Mouse (Mus musculus) spleen, adult 2 months (tissue): ENCODE results near the gene Tmc6. TPM values are rescaled to one million over a fixed set of nuclear protein-coding genes. Genes with fewer than 3 reads are reported as not detected.

ENCODE experiments used
- DNase-seq, 2 experiments: peaks; one replicate each; pipeline versions ENCODE4 v3.0.0 to v3.0.0-alpha.2; 2012 to 2021; ENCODE audit warnings: low spot score in 2 of 2, low read depth in 1 of 2
- H3K27ac ChIP-seq: fragments of 200-500 bp; 2 replicates; pipeline ENCODE4 v1.5.1; 2012; ENCODE audit warnings: low read length, inconsistent platforms; ENCODE audit not compliant: insufficient read depth
- H3K27me3 ChIP-seq: fragments of 200-500 bp; 2 replicates; pipeline ENCODE4 v1.6.1; 2012; ENCODE audit warnings: mild to moderate bottlenecking, moderate library complexity, low read length, inconsistent platforms; ENCODE audit not compliant: control insufficient read depth, insufficient read depth
- H3K36me3 ChIP-seq: fragments of 200-500 bp; 2 replicates; pipeline ENCODE4 v1.6.1; 2012; ENCODE audit warnings: mild to moderate bottlenecking, low read length, inconsistent platforms; ENCODE audit not compliant: control insufficient read depth, insufficient read depth
- H3K4me1 ChIP-seq: fragments of 200-500 bp; 2 replicates; pipeline ENCODE4 v1.6.1; 2011; ENCODE audit warnings: inconsistent platforms; ENCODE audit not compliant: control insufficient read depth, insufficient read depth, insufficient read length
- H3K4me3 ChIP-seq: fragments of 200-500 bp; 2 replicates; pipeline ENCODE4 v1.5.1; 2011; ENCODE audit warnings: mild to moderate bottlenecking, inconsistent platforms; ENCODE audit not compliant: insufficient read depth, insufficient read length; ENCODE audit errors: extremely low read depth
- CTCF ChIP-seq: fragments of 200-500 bp; IDR thresholded peaks from 2 replicates; pipeline ENCODE4 v1.5.1; 2011; ENCODE audit warnings: mild to moderate bottlenecking, inconsistent platforms; ENCODE audit not compliant: insufficient read depth, insufficient read length, insufficient replicate concordance; ENCODE audit errors: extremely low read depth
- POLR2A ChIP-seq: fragments of 200-500 bp; IDR thresholded peaks from 2 replicates; pipeline ENCODE4 v1.6.1; 2011; ENCODE audit warnings: low read depth, low read length, inconsistent platforms
- WGBS: fragments of 180-500 bp; shearing (Covaris S2); methylation state at CpG from one replicate; pipeline ENCODE4 v1.1.7; 2018; 5-methylcytosine and 5-hydroxymethylcytosine counted together
- polyA plus RNA-seq: library from polyadenylated mRNA; depleted of rRNA; stranded (reverse); fragments of >200 nt; gene quantifications from 2 replicates; pipeline ENCODE4 v1.2.3, GENCODE M21; 2012

Gene Tmc6
- polyA plus RNA-seq, 1 experiment = 119 TPM

- 91% methylated on average over 8 of the region's 8 CpGs for WGBS
- Histone ChIP-seq H3K27me3 (no peaks in the 10 kb centered on the region), H3K4me1 (no peaks in the 10 kb centered on the region), H3K4me3 (no peak overlapping the region), H3K27ac (no peak overlapping the region), H3K36me3 (peaks cover 50% of the 10 kb centered on the region)
- no peak for DNase-seq
- no peak for TF ChIP-seq POLR2A
- TF ChIP-seq CTCF = no peak
These were observed 39.8 kb downstream of the Tmc6 start for GRCm38 (mm10) chr11:117742243-117742642.

- DNase-seq = no peak
- no peaks in the 10 kb centered on the region for H3K27me3 ChIP-seq
- 91% methylated on average over 6 of the region's 6 CpGs for WGBS
- no peak overlapping the region for H3K4me3 ChIP-seq
- no peaks in the 10 kb centered on the region for H3K4me1 ChIP-seq
- no peak overlapping the region for H3K27ac ChIP-seq
- H3K36me3 ChIP-seq = peaks cover 56% of the 10 kb centered on the region
- TF ChIP-seq POLR2A (no peak), CTCF (no peak)
These were observed 40.9 kb downstream of the Tmc6 start for GRCm38 (mm10) chr11:117741128-117741527.

GRCm38 (mm10) chr11:117738123-117738522 lies 43.9 kb downstream of the Tmc6 start:
- DNase-seq = no peak
- no peaks in the 10 kb centered on the region for H3K27me3 ChIP-seq
- peaks cover 54% of the 10 kb centered on the region for H3K36me3 ChIP-seq
- TF ChIP-seq POLR2A (no peak), CTCF (no peak)
- 90% methylated on average over 5 of the region's 5 CpGs for WGBS
- H3K4me3 ChIP-seq = no peak overlapping the region
- H3K27ac ChIP-seq = no peak overlapping the region
- H3K4me1 ChIP-seq = no peaks in the 10 kb centered on the region

GRCm38 (mm10) chr11:117736037-117736689 lies 45.8 kb downstream of the Tmc6 start:
- Histone ChIP-seq H3K27me3 (no peaks in the 10 kb centered on the region), H3K4me3 (no peak overlapping the region), H3K27ac (no peak overlapping the region), H3K36me3 (peaks cover 45% of the 10 kb centered on the region), H3K4me1 (no peaks in the 10 kb centered on the region)
- DNase-seq = no peak
- WGBS = 76% methylated on average over 5 of the region's 5 CpGs
- no peak for TF ChIP-seq POLR2A
- no peak for TF ChIP-seq CTCF

GRCm38 (mm10) chr11:117731470-117731869 lies 50.5 kb downstream of the Tmc6 start:
- peaks cover 21% of the 10 kb centered on the region for H3K36me3 ChIP-seq
- no peak for TF ChIP-seq CTCF
- no peak for TF ChIP-seq POLR2A
- no peaks in the 10 kb centered on the region for H3K27me3 ChIP-seq
- H3K27ac ChIP-seq = no peak overlapping the region
- no peak for DNase-seq
- H3K4me1 ChIP-seq = no peaks in the 10 kb centered on the region
- no peak overlapping the region for H3K4me3 ChIP-seq
- 98% methylated on average over 7 of the region's 7 CpGs for WGBS

- no peak overlapping the region for H3K4me3 ChIP-seq
- H3K36me3 ChIP-seq = peaks cover 16% of the 10 kb centered on the region
- no peak overlapping the region for H3K27ac ChIP-seq
- WGBS = 70% methylated on average over 4 of the region's 4 CpGs
- DNase-seq = no peak
- H3K27me3 ChIP-seq = no peaks in the 10 kb centered on the region
- H3K4me1 ChIP-seq = no peaks in the 10 kb centered on the region
- TF ChIP-seq POLR2A (no peak), CTCF (no peak)
These were observed 51.5 kb downstream of the Tmc6 start for GRCm38 (mm10) chr11:117730490-117730838.

DNA sequence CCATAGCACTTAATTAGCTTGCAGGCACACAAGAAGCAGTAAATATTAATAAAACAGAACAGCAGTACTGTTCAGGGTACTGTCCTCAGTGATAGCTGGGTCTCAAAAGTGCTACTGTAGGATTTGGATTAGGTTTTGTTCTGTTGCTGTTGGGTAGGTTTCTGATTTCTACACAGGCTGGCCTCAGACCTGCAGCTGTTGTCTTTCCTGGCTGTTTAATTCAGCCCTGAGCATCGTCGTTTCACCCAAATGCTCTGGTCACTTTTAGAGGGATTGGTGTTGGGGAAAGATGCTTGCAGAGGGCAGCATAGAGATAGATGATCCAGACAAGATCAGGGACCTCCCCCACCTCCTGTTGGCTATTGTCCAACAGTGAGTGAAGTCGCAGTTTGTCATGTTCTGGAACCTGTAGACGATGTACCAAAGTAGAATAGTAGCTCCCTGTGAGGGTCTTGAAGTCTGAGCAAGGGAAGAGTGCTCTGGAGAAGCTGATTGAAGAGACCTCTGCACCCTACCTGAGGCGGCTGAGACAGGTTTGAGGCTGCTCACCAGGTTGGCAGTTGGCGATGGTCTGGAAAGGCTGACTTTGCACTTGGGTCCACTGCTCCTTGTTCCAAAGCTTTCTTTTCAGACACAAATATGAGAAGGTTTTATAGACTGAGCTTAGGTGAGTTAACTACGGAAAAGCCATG lies 52.1 kb downstream of the Tmc6 start:
- TF ChIP-seq POLR2A = no peak
- TF ChIP-seq CTCF = no peak
- WGBS = 88% methylated on average over 7 of the region's 7 CpGs
- DNase-seq = no peak
- Histone ChIP-seq H3K4me3 (no peak overlapping the region), H3K27me3 (no peaks in the 10 kb centered on the region), H3K36me3 (peaks cover 12% of the 10 kb centered on the region), H3K4me1 (peaks cover under 1% of the 10 kb centered on the region; the same call in 1 of the 2 replicates), H3K27ac (no peak overlapping the region)
